Mouse (Mus musculus): Measurements from ENCODE around the gene Timm8a2. TPM values are rescaled to one million over a fixed set of nuclear protein-coding genes. Genes with fewer than 3 reads are reported as not detected.

The Timm8a2 gene
- polyA plus RNA-seq, 1 experiment from 2014 or later: not detected

DNA sequence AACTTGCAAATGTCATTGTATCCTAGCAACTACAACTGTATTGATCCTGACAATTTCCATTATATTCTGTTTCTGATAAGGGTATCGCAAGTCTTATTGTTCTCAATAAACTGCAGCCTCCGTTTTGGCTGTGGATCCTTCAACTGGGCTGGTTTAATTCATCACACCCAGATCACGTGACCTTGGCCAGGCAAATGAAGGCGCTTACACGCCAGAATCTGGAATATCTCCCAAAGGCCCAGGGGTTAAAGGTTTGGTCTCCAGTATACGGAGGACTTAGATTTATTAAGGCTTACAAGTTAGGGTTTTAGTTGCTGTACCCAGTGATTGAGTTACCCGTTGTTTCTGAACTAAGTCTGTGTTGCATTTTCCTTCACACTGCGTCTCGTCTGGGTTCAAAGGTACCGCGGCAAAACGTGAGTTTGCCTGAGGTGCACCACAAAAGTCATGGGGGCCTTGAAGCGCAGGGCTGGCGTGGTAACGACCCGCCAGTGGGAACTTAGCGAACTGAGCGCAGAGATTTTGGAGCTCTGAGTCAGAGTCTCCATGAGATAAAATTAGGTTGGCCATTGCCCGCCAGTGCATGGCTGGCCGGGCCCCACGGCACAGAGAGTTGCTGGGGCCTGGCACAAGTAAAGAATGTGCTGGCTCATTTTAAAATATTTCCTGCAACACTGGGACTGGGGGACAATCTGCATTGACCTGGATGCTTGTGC, 41.2 kb downstream of the Timm8a2 start:
- Histone ChIP-seq H3K4me3 (no peak overlapping the region), H3K27ac (peak overlapping the region; percentile 21), H3K27me3 (peaks cover 37% of the 10 kb centered on the region), H3K36me3 (no peaks in the 10 kb centered on the region), H3K4me2 (no peak overlapping the region), H3K9me3 (replicated peaks) (no peaks in the 10 kb centered on the region), H3K4me1 (replicated peaks) (peaks cover 9% of the 10 kb centered on the region; the same call in 1 of the 2 replicates), H3K9ac (no peak overlapping the region)
- no peak; the same call in 1 of the 2 replicates for ATAC-seq (replicated peaks; ENCODE audit: insufficient number of reproducible peaks, insufficient read depth, low FRiP score, low read depth)
- 64% methylated on average over 21 of the region's 21 CpGs for WGBS

GRCm38 (mm10) chr14:122077017-122077416, 42.5 kb downstream of the Timm8a2 start:
- no peak for ATAC-seq (replicated peaks; ENCODE audit: insufficient number of reproducible peaks, insufficient read depth, low FRiP score, low read depth)

DNA sequence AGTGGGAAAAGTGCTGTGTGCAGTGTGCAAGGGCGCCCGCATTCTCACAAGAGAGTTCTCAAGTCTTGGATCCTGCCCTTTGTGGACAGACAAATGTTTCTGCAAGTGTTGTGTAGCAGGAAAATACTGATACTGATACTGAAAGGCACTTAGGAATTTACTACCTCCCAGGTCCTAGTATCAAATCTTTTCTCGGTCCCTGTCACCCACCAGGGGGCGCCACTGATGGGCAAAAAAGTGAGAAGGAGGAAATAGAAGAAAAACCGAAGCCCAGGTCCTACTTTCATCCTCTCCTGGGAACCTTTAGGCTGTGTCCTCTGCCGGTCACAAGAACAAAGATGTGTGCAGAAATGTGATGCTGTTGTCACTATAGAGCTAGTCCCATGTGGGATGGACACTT, 45.0 kb downstream of the Timm8a2 start:
- Histone ChIP-seq H3K36me3 (no peaks in the 10 kb centered on the region), H3K4me2 (no peak overlapping the region), H3K9me3 (replicated peaks) (no peaks in the 10 kb centered on the region), H3K27me3 (0 out of 2 replicates have a peak, but pooled peaks cover 5% of the 10 kb centered on the region), H3K9ac (no peak overlapping the region), H3K4me3 (no peak overlapping the region), H3K27ac (no peak overlapping the region), H3K4me1 (replicated peaks) (peaks cover 9% of the 10 kb centered on the region; the same call in 1 of the 2 replicates)
- 51% methylated on average over 6 of the region's 6 CpGs for WGBS
- ATAC-seq (replicated peaks; ENCODE audit: insufficient number of reproducible peaks, insufficient read depth, low FRiP score, low read depth): no peak

More at GRCm38 (mm10) chr14:122077017-122077416, 42.5 kb downstream of the Timm8a2 start:
- Histone ChIP-seq H3K27me3 (peaks cover 24% of the 10 kb centered on the region), H3K9ac (no peak overlapping the region), H3K36me3 (no peaks in the 10 kb centered on the region), H3K4me1 (replicated peaks) (peaks cover 9% of the 10 kb centered on the region; the same call in 1 of the 2 replicates), H3K9me3 (replicated peaks) (no peaks in the 10 kb centered on the region), H3K4me3 (no peak overlapping the region), H3K27ac (no peak overlapping the region), H3K4me2 (no peak overlapping the region)
- WGBS: 87% methylated on average over 3 of the region's 3 CpGs

GRCm38 (mm10) chr14:122079921-122080320, 45.4 kb downstream of the Timm8a2 start:
- 72% methylated on average over 5 of the region's 5 CpGs for WGBS

GRCm38 (mm10) chr14:122081308-122081707, 46.8 kb downstream of the Timm8a2 start:
- no peaks in the 10 kb centered on the region for H3K36me3 ChIP-seq
- no peak overlapping the region for H3K4me2 ChIP-seq
- H3K4me1 ChIP-seq (replicated peaks): 0 out of 2 replicates have a peak, but pooled peaks cover 1% of the 10 kb centered on the region
- 46% methylated on average over 3 of the region's 3 CpGs for whole genome bisulfite sequencing
- ATAC-seq (replicated peaks; ENCODE audit: insufficient number of reproducible peaks, insufficient read depth, low FRiP score, low read depth): no peak
- H3K9ac ChIP-seq: no peak overlapping the region
- H3K4me3 ChIP-seq: no peak overlapping the region
- 0 out of 2 replicates have a peak, but pooled peaks cover 5% of the 10 kb centered on the region for H3K27me3 ChIP-seq
- H3K27ac ChIP-seq: no peak overlapping the region
- H3K9me3 ChIP-seq (replicated peaks): no peaks in the 10 kb centered on the region

More at GRCm38 (mm10) chr14:122079921-122080320, 45.4 kb downstream of the Timm8a2 start:
- no peak for ATAC-seq (replicated peaks; ENCODE audit: insufficient number of reproducible peaks, insufficient read depth, low FRiP score, low read depth)
- Histone ChIP-seq H3K4me2 (no peak overlapping the region), H3K27ac (no peak overlapping the region), H3K4me3 (no peak overlapping the region), H3K4me1 (replicated peaks) (peaks cover 9% of the 10 kb centered on the region; the same call in 1 of the 2 replicates), H3K9me3 (replicated peaks) (no peaks in the 10 kb centered on the region), H3K27me3 (0 out of 2 replicates have a peak, but pooled peaks cover 5% of the 10 kb centered on the region), H3K36me3 (no peaks in the 10 kb centered on the region), H3K9ac (no peak overlapping the region)

GRCm38 (mm10) chr14:122083499-122083898, 49.0 kb downstream of the Timm8a2 start:
- no peaks in the 10 kb centered on the region for H3K4me1 ChIP-seq (replicated peaks)
- 69% methylated on average over 7 of the region's 7 CpGs for WGBS
- no peaks in the 10 kb centered on the region for H3K9me3 ChIP-seq (replicated peaks)
- H3K27me3 ChIP-seq: 0 out of 2 replicates have a peak, but pooled peaks cover under 1% of the 10 kb centered on the region
- H3K27ac ChIP-seq: no peak overlapping the region
- ATAC-seq (replicated peaks; ENCODE audit: insufficient number of reproducible peaks, insufficient read depth, low FRiP score, low read depth): no peak
- H3K4me3 ChIP-seq: no peak overlapping the region
- H3K9ac ChIP-seq: no peak overlapping the region
- no peaks in the 10 kb centered on the region for H3K36me3 ChIP-seq
- no peak overlapping the region for H3K4me2 ChIP-seq

- 73% methylated on average over 5 of the region's 5 CpGs for WGBS
- Histone ChIP-seq H3K4me1 (replicated peaks) (no peaks in the 10 kb centered on the region), H3K4me2 (no peak overlapping the region), H3K27ac (no peak overlapping the region), H3K27me3 (no peaks in the 10 kb centered on the region), H3K36me3 (no peaks in the 10 kb centered on the region), H3K4me3 (no peak overlapping the region), H3K9ac (no peak overlapping the region), H3K9me3 (replicated peaks) (no peaks in the 10 kb centered on the region)
- ATAC-seq (replicated peaks; ENCODE audit: insufficient number of reproducible peaks, insufficient read depth, low FRiP score, low read depth): no peak
Observed at GRCm38 (mm10) chr14:122087956-122088355, 53.5 kb downstream of the Timm8a2 start.

Other genes with a start within 250 kb of the Timm8a2 start
- gene Dock9, start 236.8 kb upstream of the Timm8a2 start, polyA plus RNA-seq (2015; fragmentation: Nextera tagmentation; extraction: Ambion mirVana): 4.4 and 6.5 TPM in 2 replicates
- gene Ubac2, start 156.1 kb upstream of the Timm8a2 start, polyA plus RNA-seq (2015; fragmentation: Nextera tagmentation; extraction: Ambion mirVana): 42.4 and 50.0 TPM in 2 replicates
- gene Gpr18, start 118.9 kb upstream of the Timm8a2 start, polyA plus RNA-seq (2015; fragmentation: Nextera tagmentation; extraction: Ambion mirVana): 0.21 and 0.93 TPM in 2 replicates
- gene Gpr183, start 69.5 kb upstream of the Timm8a2 start, polyA plus RNA-seq (2015; fragmentation: Nextera tagmentation; extraction: Ambion mirVana): 1.8 and 3.1 TPM in 2 replicates
- 120 and 122 TPM in 2 replicates for gene Tm9sf2, start 72.4 kb downstream of the Timm8a2 start, polyA plus RNA-seq (2015; fragmentation: Nextera tagmentation; extraction: Ambion mirVana)
- gene Clybl, start 147.0 kb downstream of the Timm8a2 start, polyA plus RNA-seq (2015; fragmentation: Nextera tagmentation; extraction: Ambion mirVana): 68.5 and 87.2 TPM in 2 replicates